Comparison of ENCODE assay signal across 7 mouse cellular contexts in the genomic region with DNA sequence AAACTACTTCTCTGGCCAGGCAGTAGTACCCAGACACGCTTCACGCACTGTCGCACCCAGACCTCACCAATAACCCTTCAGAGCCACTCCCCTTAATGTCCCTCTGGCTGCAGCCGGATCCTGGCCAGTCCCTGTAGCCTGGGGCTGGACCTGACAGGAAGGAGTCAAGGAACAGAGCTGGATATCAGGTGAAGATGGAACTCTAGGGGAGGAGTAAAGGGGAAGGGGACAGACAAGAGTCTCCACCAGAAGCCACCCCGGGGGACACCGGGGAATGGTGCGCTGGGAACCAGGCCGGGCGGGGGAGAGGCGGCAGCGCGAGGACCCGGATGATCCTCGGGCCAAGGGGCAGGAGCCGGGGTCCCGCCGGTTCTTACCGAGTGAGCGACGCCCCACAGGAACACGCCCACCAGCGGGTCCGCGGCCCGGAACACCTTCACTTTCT. TPM values are rescaled to one million over a fixed set of nuclear protein-coding genes. Genes with fewer than 3 reads are reported as not detected.
DNase-seq lines count a peak whose midpoint lies in the region; ATAC-seq and TF ChIP-seq lines count a peak whose summit lies in the region.

No protein-coding gene starts in this region.

- TF ChIP-seq CTCF in ES-Bruce4 (IDR thresholded peaks at IDR 0.05; ENCODE audit: low read depth, low read length), result no peak

- H3K27me3 ChIP-seq in ES-Bruce4 (ENCODE audit: control insufficient read depth, insufficient read depth, low read length, poor library complexity, severe bottlenecking), result no peaks in the 10 kb centered on the region
- no peaks in the 10 kb centered on the region for H3K27me3 ChIP-seq in forebrain, embryonic 13.5 days
- H3K27me3 ChIP-seq in kidney, embryonic 14.5 days (ENCODE audit: control insufficient read depth, insufficient read depth, low read length), result no peaks in the 10 kb centered on the region

- peak; percentile 80 for DNase-seq in A20 (ENCODE audit: low read depth, low spot score)
- peak; percentile 53 for DNase-seq in lung, postnatal 10 days
- DNase-seq in layer of hippocampus, adult 18-20 months (ENCODE audit: low spot score in 2 of 2), result no peak
- DNase-seq in thymus, postnatal 4 days, result no peak

- peak overlapping the region; percentile 82 for H3K9ac ChIP-seq in ES-Bruce4 (ENCODE audit: low read depth, poor library complexity, severe bottlenecking)
- H3K9ac ChIP-seq in forebrain, embryonic 13.5 days, result peak overlapping the region; percentile 84
- H3K9ac ChIP-seq in kidney, embryonic 14.5 days (ENCODE audit: low read depth, low read length), result peak overlapping the region; percentile 75

- H3K4me3 ChIP-seq in ES-Bruce4 (ENCODE audit: low read depth, low read length), result peak overlapping the region; percentile 82
- peak overlapping the region; percentile 82 for H3K4me3 ChIP-seq in forebrain, embryonic 13.5 days
- peak overlapping the region; percentile 74 for H3K4me3 ChIP-seq in kidney, embryonic 14.5 days (ENCODE audit: low read length)

- no peak for TF ChIP-seq EP300 in ES-Bruce4 (IDR thresholded peaks at IDR 0.05; ENCODE audit: insufficient read depth, low read depth, low read length)

- peaks cover 6% of the 10 kb centered on the region for H3K4me1 ChIP-seq in ES-Bruce4 (ENCODE audit: control insufficient read depth, insufficient read depth, low read length)
- peaks cover 18% of the 10 kb centered on the region for H3K4me1 ChIP-seq in forebrain, embryonic 13.5 days
- 0 out of 2 replicates have a peak, but pooled peaks cover 6% of the 10 kb centered on the region for H3K4me1 ChIP-seq in kidney, embryonic 14.5 days (ENCODE audit: control insufficient read depth, insufficient read depth, low read length)

- H3K36me3 ChIP-seq in ES-Bruce4 (ENCODE audit: control insufficient read depth, insufficient read depth, low read length, poor library complexity, severe bottlenecking), result peaks cover 8% of the 10 kb centered on the region; the same call in 1 of the 2 replicates
- H3K36me3 ChIP-seq in forebrain, embryonic 13.5 days (ENCODE audit: poor library complexity, severe bottlenecking), result peaks cover 26% of the 10 kb centered on the region
- H3K36me3 ChIP-seq in kidney, embryonic 14.5 days (ENCODE audit: control insufficient read depth, insufficient read depth, low read length), result peaks cover 19% of the 10 kb centered on the region

- peak overlapping the region; percentile 93 for H3K4me2 ChIP-seq in forebrain, embryonic 13.5 days
- H3K4me2 ChIP-seq in kidney, embryonic 14.5 days (replicated peaks; ENCODE audit: low read depth, low read length), result peak overlapping the region; percentile 57

- no peaks in the 10 kb centered on the region for H3K9me3 ChIP-seq in ES-Bruce4 (replicated peaks; ENCODE audit: control insufficient read depth, insufficient read depth, low read length, poor library complexity, severe bottlenecking)
- no peaks in the 10 kb centered on the region for H3K9me3 ChIP-seq in forebrain, embryonic 13.5 days (replicated peaks)
- H3K9me3 ChIP-seq in kidney, embryonic 14.5 days (ENCODE audit: control insufficient read depth, low read length), result no peaks in the 10 kb centered on the region

- TF ChIP-seq POLR2A in ES-Bruce4 (IDR thresholded peaks at IDR 0.05; ENCODE audit: insufficient read depth, low read length), result no peak

- peak; percentile 75 for ATAC-seq in forebrain, embryonic 13.5 days
- ATAC-seq in kidney, embryonic 14.5 days (ENCODE audit: low FRiP score, low TSS enrichment), result peak; percentile 90

- H3K27ac ChIP-seq in ES-Bruce4 (ENCODE audit: insufficient read depth, low read length), result no peak overlapping the region
- H3K27ac ChIP-seq in forebrain, embryonic 13.5 days, result peak overlapping the region; percentile 65
- peak overlapping the region; percentile 83 for H3K27ac ChIP-seq in kidney, embryonic 14.5 days (ENCODE audit: low read depth, low read length)

- WGBS in forebrain, embryonic 13.5 days, result under 1% methylated on average over 24 of the region's 25 CpGs
- under 1% methylated on average over 25 of the region's 25 CpGs for WGBS in kidney, embryonic 14.5 days

RNA-seq across cellular contexts. Expression of a gene that starts 0.4 kb away (rescaled TPM):
- polyA plus RNA-seq in ES-Bruce4 (2011; ENCODE audit: insufficient read depth, insufficient read length, low read depth, missing spikeins), result 36.7 and 39.2 TPM in 2 replicates
- polyA plus RNA-seq in forebrain, embryonic 13.5 days (2015; fragmentation: Nextera tagmentation; extraction: Ambion mirVana), result 18.8 and 19.5 TPM in 2 replicates
- polyA plus RNA-seq in kidney, embryonic 14.5 days (2014; fragmentation: Nextera tagmentation; extraction: Ambion mirVana), result 19.2 and 31.0 TPM in 2 replicates
- total RNA-seq in layer of hippocampus, adult 18-20 months (2021), result 100 to 1,000 TPM; 103 to 114 TPM

RNA-seq across cellular contexts. Expression of a gene that starts 15.5 kb away (rescaled TPM):
- 49.8 and 50.8 TPM in 2 replicates for polyA plus RNA-seq in ES-Bruce4 (2011; ENCODE audit: insufficient read depth, insufficient read length, low read depth, missing spikeins)
- 150 and 155 TPM in 2 replicates for polyA plus RNA-seq in forebrain, embryonic 13.5 days (2015; fragmentation: Nextera tagmentation; extraction: Ambion mirVana)
- polyA plus RNA-seq in kidney, embryonic 14.5 days (2014; fragmentation: Nextera tagmentation; extraction: Ambion mirVana), result 107 and 117 TPM in 2 replicates
- total RNA-seq in layer of hippocampus, adult 18-20 months (2021), result 100 to 1,000 TPM; 210 to 217 TPM

RNA-seq across cellular contexts. Expression of a gene that starts 21.1 kb away (rescaled TPM):
- 50.9 and 54.3 TPM in 2 replicates for polyA plus RNA-seq in ES-Bruce4 (2011; ENCODE audit: insufficient read depth, insufficient read length, low read depth, missing spikeins)
- 24.3 and 25.8 TPM in 2 replicates for polyA plus RNA-seq in forebrain, embryonic 13.5 days (2015; fragmentation: Nextera tagmentation; extraction: Ambion mirVana)
- polyA plus RNA-seq in kidney, embryonic 14.5 days (2014; fragmentation: Nextera tagmentation; extraction: Ambion mirVana), result 31.0 and 32.9 TPM in 2 replicates
- total RNA-seq in layer of hippocampus, adult 18-20 months (2021), result 100 to 1,000 TPM; 338 to 373 TPM

RNA-seq across cellular contexts. Expression of a gene that starts 30.5 kb away (rescaled TPM):
- polyA plus RNA-seq in ES-Bruce4 (2011; ENCODE audit: insufficient read depth, insufficient read length, low read depth, missing spikeins), result 24.6 and 35.2 TPM in 2 replicates
- 0.93 and 1.1 TPM in 2 replicates for polyA plus RNA-seq in forebrain, embryonic 13.5 days (2015; fragmentation: Nextera tagmentation; extraction: Ambion mirVana)
- 2.0 and 2.3 TPM in 2 replicates for polyA plus RNA-seq in kidney, embryonic 14.5 days (2014; fragmentation: Nextera tagmentation; extraction: Ambion mirVana)
- 10 to 100 TPM; 10.2 to 13.5 TPM for total RNA-seq in layer of hippocampus, adult 18-20 months (2021)

RNA-seq across cellular contexts. Expression of a gene that starts 46.0 kb away (rescaled TPM):
- 7.7 and 9.5 TPM in 2 replicates for polyA plus RNA-seq in ES-Bruce4 (2011; ENCODE audit: insufficient read depth, insufficient read length, low read depth, missing spikeins)
- 15.7 and 16.7 TPM in 2 replicates for polyA plus RNA-seq in forebrain, embryonic 13.5 days (2015; fragmentation: Nextera tagmentation; extraction: Ambion mirVana)
- polyA plus RNA-seq in kidney, embryonic 14.5 days (2014; fragmentation: Nextera tagmentation; extraction: Ambion mirVana), result 6.2 and 8.7 TPM in 2 replicates
- total RNA-seq in layer of hippocampus, adult 18-20 months (2021), result 100 to 1,000 TPM; 122 to 124 TPM

Comparison
In these comparisons a context has a peak if more than half of its experiments do, and no peak if none do; other contexts are left out.
1. DNase-seq: peak in A20 (single experiment) and lung, postnatal 10 days (single experiment); none in layer of hippocampus, adult 18-20 months (0 of 2) and thymus, postnatal 4 days (single experiment).
2. Peak in every context shown above with its lines, with median percentiles within 50 percentile points of each other: H3K4me3 ChIP-seq and H3K9ac ChIP-seq.